Mouse (Mus musculus) MN1 (cell line): ENCODE measurements around the gene Siglech.
"Not testable (repeated sequence)": the region's sequence is repeated elsewhere in the genome, so short reads cannot be mapped to it uniquely, and the experiment has no call there.

Experiments used
- DNase-seq: peaks from one replicate; pipeline ENCODE4 v3.0.0-alpha.2; 2016; ENCODE audit warnings: low spot score

Siglech gene

GRCm38 (mm10) chr7:55767926-55768325 is at the start of gene Siglech:
TSS of gene Siglech (plus strand) at chr7:55768178.
- DNase-seq: no peak

- no peak for DNase-seq
Measured at GRCm38 (mm10) chr7:55722673-55723072, 45.3 kb upstream of the Siglech start.

GRCm38 (mm10) chr7:55728903-55729302 is 39.1 kb upstream of the Siglech start:
- no peak for DNase-seq

GRCm38 (mm10) chr7:55734483-55734882 is 33.5 kb upstream of the Siglech start:
- no peak for DNase-seq

- no peak for DNase-seq
Measured at GRCm38 (mm10) chr7:55737125-55737912, 30.7 kb upstream of the Siglech start.

GRCm38 (mm10) chr7:55743614-55744267 is 24.2 kb upstream of the Siglech start:
- no peak for DNase-seq

GRCm38 (mm10) chr7:55744566-55745220 is 23.3 kb upstream of the Siglech start:
- no peak for DNase-seq

GRCm38 (mm10) chr7:55750841-55751240 is 17.1 kb upstream of the Siglech start:
- no peak for DNase-seq

GRCm38 (mm10) chr7:55759346-55759745 is 8.6 kb upstream of the Siglech start:
- DNase-seq: no peak

GRCm38 (mm10) chr7:55780011-55780410 is 12.0 kb downstream of the Siglech start:
- DNase-seq: no peak

- no peak for DNase-seq
Measured at GRCm38 (mm10) chr7:55782493-55782892, 14.5 kb downstream of the Siglech start.

- no peak for DNase-seq
Measured at GRCm38 (mm10) chr7:55784580-55784979, 16.6 kb downstream of the Siglech start.

GRCm38 (mm10) chr7:55790586-55790985 is 22.6 kb downstream of the Siglech start:
- DNase-seq: not testable (repeated sequence)

- no peak for DNase-seq
Measured at GRCm38 (mm10) chr7:55792280-55792679, 24.3 kb downstream of the Siglech start.

GRCm38 (mm10) chr7:55793236-55793951 is 25.4 kb downstream of the Siglech start:
- peak; percentile 5 for DNase-seq

- peak; percentile 96 for DNase-seq
Measured at GRCm38 (mm10) chr7:55793952-55794603, 26.1 kb downstream of the Siglech start, which contains the start of gene Tubgcp5. TSS of gene Tubgcp5 (plus strand) at chr7:55794154.

GRCm38 (mm10) chr7:55799981-55800380 is 32.0 kb downstream of the Siglech start:
- no peak for DNase-seq

GRCm38 (mm10) chr7:55809967-55810366 is 42.0 kb downstream of the Siglech start:
- no peak for DNase-seq

- DNase-seq: no peak
Measured at GRCm38 (mm10) chr7:55824468-55824867, 56.5 kb downstream of the Siglech start.

- DNase-seq: no peak
Measured at GRCm38 (mm10) chr7:55827551-55827950, 59.6 kb downstream of the Siglech start.
